Mouse (Mus musculus): ENCODE data around the gene Tcf3.

DNA sequence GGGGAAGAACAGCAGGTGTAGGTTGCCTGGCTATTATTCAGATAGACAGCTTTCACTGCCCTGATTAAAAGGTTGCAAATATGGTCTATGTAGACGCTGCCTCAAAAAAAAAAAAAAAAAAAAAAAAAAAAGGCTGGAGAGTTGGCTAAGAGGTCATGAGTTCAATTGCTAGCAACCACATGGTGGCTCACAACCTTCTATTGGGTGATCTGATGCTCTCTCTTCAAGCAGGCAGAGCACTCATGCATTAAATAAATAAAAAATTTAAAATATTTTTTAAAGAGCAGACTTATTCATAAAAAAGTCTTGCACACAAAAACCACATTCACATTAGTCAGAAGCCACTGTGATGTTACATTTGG lies 35.3 kb downstream of the Tcf3 start:
- TF ChIP-seq CTCF (IDR thresholded peaks at IDR 0.05; ENCODE audit: extremely low read depth, insufficient read length, insufficient replicate concordance, low read depth, low read length), result no peak
- TF ChIP-seq POLR2A (IDR thresholded peaks at IDR 0.05; ENCODE audit: low read depth, low read length), result no peak

All from small intestine, adult 2 months (tissue).